Mouse (Mus musculus) ES-Bruce4 (cell line): ENCODE measurements around the gene Cytip. TPM values are rescaled to one million over a fixed set of nuclear protein-coding genes. Genes with fewer than 3 reads are reported as not detected.

ENCODE experiments used
- H3K27ac ChIP-seq: 2 replicates; pipeline ENCODE4 v1.5.1; 2012; ENCODE audit warnings: low read length, inconsistent platforms; ENCODE audit not compliant: insufficient read depth
- H3K27me3 ChIP-seq: 2 replicates; pipeline ENCODE4 v1.6.1; 2012; ENCODE audit warnings: mild to moderate bottlenecking, low read length, inconsistent platforms; ENCODE audit not compliant: control insufficient read depth, poor library complexity, insufficient read depth, severe bottlenecking
- H3K36me3 ChIP-seq: 2 replicates; pipeline ENCODE4 v1.6.1; 2012; ENCODE audit warnings: inconsistent platforms, mild to moderate bottlenecking, low read length, moderate library complexity; ENCODE audit not compliant: control insufficient read depth, poor library complexity, insufficient read depth, severe bottlenecking
- H3K4me1 ChIP-seq: one replicate; pipeline ENCODE4 v1.8.1; 2011; ENCODE audit warnings: low read length; ENCODE audit not compliant: control insufficient read depth, insufficient read depth
- H3K4me3 ChIP-seq: 2 replicates; pipeline ENCODE4 v1.5.1; 2011; ENCODE audit warnings: low read depth, mild to moderate bottlenecking, low read length
- H3K9ac ChIP-seq: 2 replicates; pipeline ENCODE4 v1.6.1; 2012; ENCODE audit warnings: low read depth, mild to moderate bottlenecking, inconsistent platforms; ENCODE audit not compliant: poor library complexity, severe bottlenecking
- H3K9me3 ChIP-seq: replicated peaks from 2 replicates; pipeline ENCODE4 v1.6.1; 2012; ENCODE audit warnings: mild to moderate bottlenecking, low read length, inconsistent platforms; ENCODE audit not compliant: control insufficient read depth, poor library complexity, insufficient read depth, severe bottlenecking
- CTCF ChIP-seq: IDR thresholded peaks from one replicate; pipeline ENCODE4 v1.8.1; 2011; ENCODE audit warnings: low read depth, low read length
- EP300 ChIP-seq: IDR thresholded peaks from 2 replicates; pipeline ENCODE4 v1.6.1; 2011; ENCODE audit warnings: low read depth, low read length; ENCODE audit not compliant: insufficient read depth
- POLR2A ChIP-seq: IDR thresholded peaks from one replicate; pipeline ENCODE4 v1.8.1; 2011; ENCODE audit warnings: low read length; ENCODE audit not compliant: insufficient read depth
- polyA plus RNA-seq: library from polyadenylated mRNA; stranded (reverse); fragments of >200 nt; gene quantifications from 2 replicates; pipeline ENCODE4 v1.2.4, GENCODE M21; 2011; ENCODE audit warnings: low read depth; ENCODE audit not compliant: missing spikeins, insufficient read depth, insufficient read length

Cytip gene
- polyA plus RNA-seq, 1 experiment = not detected

- H3K27me3 ChIP-seq = no peaks in the 10 kb centered on the region
- H3K9ac ChIP-seq = no peak overlapping the region
- H3K4me3 ChIP-seq = no peak overlapping the region
- no peaks in the 10 kb centered on the region for H3K9me3 ChIP-seq
- TF ChIP-seq POLR2A (no peak), EP300 (no peak), CTCF (no peak)
- H3K4me1 ChIP-seq = no peaks in the 10 kb centered on the region
- no peaks in the 10 kb centered on the region for H3K36me3 ChIP-seq
- no peak overlapping the region for H3K27ac ChIP-seq
Measured at GRCm38 (mm10) chr2:58192160-58192559, 3.2 kb downstream of the Cytip start.

GRCm38 (mm10) chr2:58189501-58189900 lies 5.8 kb downstream of the Cytip start:
- Histone ChIP-seq H3K9ac (no peak overlapping the region), H3K4me1 (no peaks in the 10 kb centered on the region), H3K27me3 (no peaks in the 10 kb centered on the region), H3K4me3 (no peak overlapping the region), H3K36me3 (no peaks in the 10 kb centered on the region), H3K9me3 (no peaks in the 10 kb centered on the region), H3K27ac (no peak overlapping the region)
- no peak for TF ChIP-seq CTCF
- TF ChIP-seq POLR2A = no peak
- no peak for TF ChIP-seq EP300

GRCm38 (mm10) chr2:58188903-58189302 lies 6.4 kb downstream of the Cytip start:
- H3K27ac ChIP-seq = no peak overlapping the region
- no peaks in the 10 kb centered on the region for H3K36me3 ChIP-seq
- TF ChIP-seq EP300 (no peak), CTCF (no peak), POLR2A (no peak)
- H3K27me3 ChIP-seq = no peaks in the 10 kb centered on the region
- H3K9me3 ChIP-seq = no peaks in the 10 kb centered on the region
- no peak overlapping the region for H3K4me3 ChIP-seq
- no peak overlapping the region for H3K9ac ChIP-seq
- H3K4me1 ChIP-seq = no peaks in the 10 kb centered on the region

GRCm38 (mm10) chr2:58187310-58188051 lies 7.9 kb downstream of the Cytip start:
- TF ChIP-seq POLR2A = no peak
- no peak for TF ChIP-seq CTCF
- TF ChIP-seq EP300 = no peak
- H3K4me3 ChIP-seq = no peak overlapping the region

GRCm38 (mm10) chr2:58184197-58184596 lies 11.1 kb downstream of the Cytip start:
- TF ChIP-seq EP300 = no peak
- no peak for TF ChIP-seq CTCF
- TF ChIP-seq POLR2A = no peak
- no peaks in the 10 kb centered on the region for H3K27me3 ChIP-seq
- no peak overlapping the region for H3K4me3 ChIP-seq

More at GRCm38 (mm10) chr2:58187310-58188051, 7.9 kb downstream of the Cytip start:
- Histone ChIP-seq H3K9ac (no peak overlapping the region), H3K27me3 (no peaks in the 10 kb centered on the region), H3K9me3 (no peaks in the 10 kb centered on the region), H3K36me3 (no peaks in the 10 kb centered on the region), H3K4me1 (no peaks in the 10 kb centered on the region), H3K27ac (no peak overlapping the region)

GRCm38 (mm10) chr2:58183658-58184057 lies 11.7 kb downstream of the Cytip start:
- Histone ChIP-seq H3K4me1 (no peaks in the 10 kb centered on the region), H3K27ac (no peak overlapping the region), H3K27me3 (no peaks in the 10 kb centered on the region), H3K9ac (no peak overlapping the region), H3K36me3 (no peaks in the 10 kb centered on the region), H3K4me3 (no peak overlapping the region), H3K9me3 (no peaks in the 10 kb centered on the region)
- TF ChIP-seq EP300 (no peak), CTCF (no peak)

More at GRCm38 (mm10) chr2:58184197-58184596, 11.1 kb downstream of the Cytip start:
- Histone ChIP-seq H3K9me3 (no peaks in the 10 kb centered on the region), H3K36me3 (no peaks in the 10 kb centered on the region), H3K4me1 (no peaks in the 10 kb centered on the region), H3K27ac (no peak overlapping the region), H3K9ac (no peak overlapping the region)
